Mouse (Mus musculus): Measurements from ENCODE around the gene Nek3.

Gene Nek3

GRCm38 (mm10) chr8:22166080-22166603 lies at the start of gene Nek3:
TSS of gene Nek3 (minus strand) at chr8:22166435.
- peak; percentile 84 for DNase-seq (ENCODE audit: low spot score)

- DNase-seq (ENCODE audit: low spot score) = peak; percentile 52
Measured at GRCm38 (mm10) chr8:22214826-22215225, 48.6 kb upstream of the Nek3 start.

GRCm38 (mm10) chr8:22209012-22209411 lies 42.8 kb upstream of the Nek3 start:
- DNase-seq (ENCODE audit: low spot score) = no peak

- DNase-seq (ENCODE audit: low spot score) = no peak
Measured at GRCm38 (mm10) chr8:22207535-22207934, 41.3 kb upstream of the Nek3 start.

- no peak for DNase-seq (ENCODE audit: low spot score)
Measured at GRCm38 (mm10) chr8:22199481-22199880, 33.2 kb upstream of the Nek3 start.

- DNase-seq (ENCODE audit: low spot score) = no peak
Measured at GRCm38 (mm10) chr8:22197914-22198313, 31.7 kb upstream of the Nek3 start.

GRCm38 (mm10) chr8:22193432-22194010 lies 27.3 kb upstream of the Nek3 start:
- peak; percentile 40 for DNase-seq (ENCODE audit: low spot score)

GRCm38 (mm10) chr8:22192660-22193431 lies 26.6 kb upstream of the Nek3 start, which contains the start of gene Vps36:
TSS of gene Vps36 (plus strand) at chr8:22192809.
- peak; percentile 88 for DNase-seq (ENCODE audit: low spot score)

GRCm38 (mm10) chr8:22185431-22186397 lies 19.5 kb upstream of the Nek3 start, which contains the start of gene Ckap2:
TSS of gene Ckap2 (minus strand) at chr8:22185819.
- DNase-seq (ENCODE audit: low spot score) = peak; percentile 92

GRCm38 (mm10) chr8:22184884-22185283 lies 18.6 kb upstream of the Nek3 start:
- no peak for DNase-seq (ENCODE audit: low spot score)

- DNase-seq (ENCODE audit: low spot score) = no peak
Measured at GRCm38 (mm10) chr8:22175966-22176365, 9.7 kb upstream of the Nek3 start.

GRCm38 (mm10) chr8:22169167-22169566 lies 2.9 kb upstream of the Nek3 start:
- no peak for DNase-seq (ENCODE audit: low spot score)

GRCm38 (mm10) chr8:22165251-22166079 lies 770 bp downstream of the Nek3 start:
- no peak for DNase-seq (ENCODE audit: low spot score)

GRCm38 (mm10) chr8:22164431-22164830 lies 1.8 kb downstream of the Nek3 start:
- no peak for DNase-seq (ENCODE audit: low spot score)

- DNase-seq (ENCODE audit: low spot score) = no peak
Measured at GRCm38 (mm10) chr8:22162206-22162605, 4.0 kb downstream of the Nek3 start.

GRCm38 (mm10) chr8:22150345-22150663 lies 15.9 kb downstream of the Nek3 start:
- peak; percentile 16 for DNase-seq (ENCODE audit: low spot score)

- DNase-seq (ENCODE audit: low spot score) = no peak
Measured at GRCm38 (mm10) chr8:22149643-22150344, 16.4 kb downstream of the Nek3 start.

GRCm38 (mm10) chr8:22148367-22148740 lies 17.9 kb downstream of the Nek3 start:
- no peak for DNase-seq (ENCODE audit: low spot score)

GRCm38 (mm10) chr8:22147706-22148366 lies 18.4 kb downstream of the Nek3 start:
- DNase-seq (ENCODE audit: low spot score) = no peak

GRCm38 (mm10) chr8:22145831-22146230 lies 20.4 kb downstream of the Nek3 start:
- DNase-seq (ENCODE audit: low spot score) = no peak

Measured in urinary bladder, postnatal 14 days (tissue).